Mouse (Mus musculus): ENCODE measurements around the gene Rassf8. TPM values are rescaled to one million over a fixed set of nuclear protein-coding genes. Genes with fewer than 3 reads are reported as not detected.
A peak's percentile ranks its signal among the peaks of the same experiment; 100 is the strongest.

Rassf8 gene
- polyA plus RNA-seq, 1 experiment from 2014 or later, result 5.4 TPM

GRCm38 (mm10) chr6:145756640-145757005, 10.1 kb downstream of the Rassf8 start:
- ATAC-seq (ENCODE audit: low read depth), result no peak
- Histone ChIP-seq H3K4me1 (replicated peaks; ENCODE audit: control insufficient read depth, insufficient read depth, low read length) (peaks cover 38% of the 10 kb centered on the region), H3K27ac (ENCODE audit: low read length) (no peak overlapping the region), H3K9me3 (ENCODE audit: control insufficient read depth, low read length) (no peaks in the 10 kb centered on the region), H3K27me3 (ENCODE audit: control insufficient read depth, insufficient read depth, low read depth, low read length) (no peaks in the 10 kb centered on the region), H3K4me2 (ENCODE audit: low read depth, low read length) (no peak overlapping the region), H3K36me3 (ENCODE audit: control insufficient read depth, insufficient read depth, low read length) (no peaks in the 10 kb centered on the region; the same call in 1 of the 2 replicates), H3K9ac (ENCODE audit: low read length) (no peak overlapping the region), H3K4me3 (ENCODE audit: low read length) (no peak overlapping the region)
- 72% methylated on average over 6 of the region's 6 CpGs for WGBS

GRCm38 (mm10) chr6:145757346-145757745, 10.8 kb downstream of the Rassf8 start:
- Histone ChIP-seq H3K4me3 (ENCODE audit: low read length) (no peak overlapping the region), H3K9me3 (ENCODE audit: control insufficient read depth, low read length) (no peaks in the 10 kb centered on the region), H3K27me3 (ENCODE audit: control insufficient read depth, insufficient read depth, low read depth, low read length) (no peaks in the 10 kb centered on the region), H3K9ac (ENCODE audit: low read length) (no peak overlapping the region), H3K4me1 (replicated peaks; ENCODE audit: control insufficient read depth, insufficient read depth, low read length) (peaks cover 38% of the 10 kb centered on the region), H3K27ac (ENCODE audit: low read length) (no peak overlapping the region), H3K4me2 (ENCODE audit: low read depth, low read length) (no peak overlapping the region), H3K36me3 (ENCODE audit: control insufficient read depth, insufficient read depth, low read length) (no peaks in the 10 kb centered on the region; the same call in 1 of the 2 replicates)
- ATAC-seq (ENCODE audit: low read depth), result no peak
- WGBS, result 60% methylated on average over 3 of the region's 3 CpGs

- Histone ChIP-seq H3K4me2 (ENCODE audit: low read depth, low read length) (no peak overlapping the region), H3K27ac (ENCODE audit: low read length) (no peak overlapping the region), H3K9ac (ENCODE audit: low read length) (no peak overlapping the region), H3K4me3 (ENCODE audit: low read length) (no peak overlapping the region), H3K9me3 (ENCODE audit: control insufficient read depth, low read length) (no peaks in the 10 kb centered on the region), H3K36me3 (ENCODE audit: control insufficient read depth, insufficient read depth, low read length) (no peaks in the 10 kb centered on the region; the same call in 1 of the 2 replicates), H3K4me1 (replicated peaks; ENCODE audit: control insufficient read depth, insufficient read depth, low read length) (peaks cover 40% of the 10 kb centered on the region), H3K27me3 (ENCODE audit: control insufficient read depth, insufficient read depth, low read depth, low read length) (no peaks in the 10 kb centered on the region)
- 54% methylated on average over 10 of the region's 10 CpGs for WGBS
- peak; percentile 32; the same call in 1 of the 2 replicates for ATAC-seq (ENCODE audit: low read depth)
These were observed 12.1 kb downstream of the Rassf8 start for GRCm38 (mm10) chr6:145758685-145759084.

- no peak overlapping the region for H3K9ac ChIP-seq (ENCODE audit: low read length)
- 35% methylated on average over 2 of the region's 2 CpGs for WGBS
- H3K27ac ChIP-seq (ENCODE audit: low read length), result no peak overlapping the region
- H3K4me2 ChIP-seq (ENCODE audit: low read depth, low read length), result no peak overlapping the region
- H3K9me3 ChIP-seq (ENCODE audit: control insufficient read depth, low read length), result no peaks in the 10 kb centered on the region
- no peaks in the 10 kb centered on the region for H3K27me3 ChIP-seq (ENCODE audit: control insufficient read depth, insufficient read depth, low read depth, low read length)
- H3K36me3 ChIP-seq (ENCODE audit: control insufficient read depth, insufficient read depth, low read length), result no peaks in the 10 kb centered on the region; the same call in 1 of the 2 replicates
- ATAC-seq (ENCODE audit: low read depth), result no peak
- no peak overlapping the region for H3K4me3 ChIP-seq (ENCODE audit: low read length)
- H3K4me1 ChIP-seq (replicated peaks; ENCODE audit: control insufficient read depth, insufficient read depth, low read length), result peaks cover 46% of the 10 kb centered on the region
These were observed 12.9 kb downstream of the Rassf8 start for GRCm38 (mm10) chr6:145759432-145759831.

- no peak overlapping the region for H3K9ac ChIP-seq (ENCODE audit: low read length)
- no peaks in the 10 kb centered on the region for H3K9me3 ChIP-seq (ENCODE audit: control insufficient read depth, low read length)
- no peaks in the 10 kb centered on the region for H3K27me3 ChIP-seq (ENCODE audit: control insufficient read depth, insufficient read depth, low read depth, low read length)
- H3K27ac ChIP-seq (ENCODE audit: low read length), result no peak overlapping the region
- no peak overlapping the region for H3K4me2 ChIP-seq (ENCODE audit: low read depth, low read length)
- peaks cover 48% of the 10 kb centered on the region for H3K4me1 ChIP-seq (replicated peaks; ENCODE audit: control insufficient read depth, insufficient read depth, low read length)
- ATAC-seq (ENCODE audit: low read depth), result no peak
- 61% methylated on average over 4 of the region's 4 CpGs for WGBS
- H3K36me3 ChIP-seq (ENCODE audit: control insufficient read depth, insufficient read depth, low read length), result no peaks in the 10 kb centered on the region
- no peak overlapping the region for H3K4me3 ChIP-seq (ENCODE audit: low read length)
These were observed 13.9 kb downstream of the Rassf8 start for GRCm38 (mm10) chr6:145760246-145761016.

DNA sequence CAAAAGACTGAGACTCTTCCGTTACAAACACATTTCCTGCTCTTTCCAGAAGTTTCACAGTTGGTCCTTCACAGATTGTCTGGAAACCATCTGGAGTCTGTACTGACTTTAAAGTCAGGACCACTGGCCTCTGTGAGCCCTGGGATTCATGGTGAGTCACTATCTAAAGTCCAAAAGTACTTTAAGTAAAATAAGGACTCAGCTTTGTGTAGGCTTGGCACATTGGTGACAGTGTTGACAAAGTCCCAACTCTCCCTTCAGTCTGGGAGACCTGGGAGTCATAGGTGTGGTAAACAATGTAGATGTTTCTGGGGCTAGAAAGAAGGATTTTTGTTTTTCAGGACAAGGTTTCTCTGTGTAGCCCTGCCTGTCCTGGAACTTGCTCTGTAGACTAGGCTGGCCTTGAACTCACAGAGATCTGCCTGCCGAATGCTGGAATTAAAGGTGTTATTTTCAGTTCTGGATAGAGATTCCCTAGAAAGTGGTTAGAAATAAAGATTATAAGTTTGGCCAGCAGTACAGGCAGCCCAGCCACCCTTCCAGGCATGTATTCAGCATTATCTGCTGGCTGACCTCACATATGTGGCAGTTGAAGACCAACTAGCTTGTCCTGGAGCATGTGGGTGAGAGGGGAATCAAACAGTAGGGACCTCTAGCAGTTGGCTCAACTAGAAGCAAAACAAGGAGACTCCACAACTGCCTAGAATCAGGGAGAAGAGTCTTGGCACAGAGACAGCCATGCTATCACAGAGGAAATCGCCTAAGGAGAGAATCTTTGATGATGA, 14.8 kb downstream of the Rassf8 start:
- 73% methylated on average over 3 of the region's 3 CpGs for WGBS
- Histone ChIP-seq H3K27ac (ENCODE audit: low read length) (no peak overlapping the region), H3K9me3 (ENCODE audit: control insufficient read depth, low read length) (no peaks in the 10 kb centered on the region), H3K4me3 (ENCODE audit: low read length) (no peak overlapping the region), H3K36me3 (ENCODE audit: control insufficient read depth, insufficient read depth, low read length) (no peaks in the 10 kb centered on the region), H3K4me2 (ENCODE audit: low read depth, low read length) (no peak overlapping the region), H3K27me3 (ENCODE audit: control insufficient read depth, insufficient read depth, low read depth, low read length) (no peaks in the 10 kb centered on the region), H3K4me1 (replicated peaks; ENCODE audit: control insufficient read depth, insufficient read depth, low read length) (peaks cover 43% of the 10 kb centered on the region), H3K9ac (ENCODE audit: low read length) (no peak overlapping the region)
- no peak for ATAC-seq (ENCODE audit: low read depth)

GRCm38 (mm10) chr6:145762016-145762415, 15.5 kb downstream of the Rassf8 start:
- no peak overlapping the region for H3K9ac ChIP-seq (ENCODE audit: low read length)
- H3K27me3 ChIP-seq (ENCODE audit: control insufficient read depth, insufficient read depth, low read depth, low read length), result no peaks in the 10 kb centered on the region
- ATAC-seq (ENCODE audit: low read depth), result no peak
- H3K36me3 ChIP-seq (ENCODE audit: control insufficient read depth, insufficient read depth, low read length), result no peaks in the 10 kb centered on the region
- no peak overlapping the region for H3K4me3 ChIP-seq (ENCODE audit: low read length)
- no peak overlapping the region for H3K27ac ChIP-seq (ENCODE audit: low read length)
- H3K4me1 ChIP-seq (replicated peaks; ENCODE audit: control insufficient read depth, insufficient read depth, low read length), result peaks cover 43% of the 10 kb centered on the region
- no peak overlapping the region for H3K4me2 ChIP-seq (ENCODE audit: low read depth, low read length)
- no peaks in the 10 kb centered on the region for H3K9me3 ChIP-seq (ENCODE audit: control insufficient read depth, low read length)
- 89% methylated on average over 3 of the region's 3 CpGs for WGBS

GRCm38 (mm10) chr6:145763051-145763450, 16.5 kb downstream of the Rassf8 start:
- no peak for ATAC-seq (ENCODE audit: low read depth)
- Histone ChIP-seq H3K4me1 (replicated peaks; ENCODE audit: control insufficient read depth, insufficient read depth, low read length) (peaks cover 53% of the 10 kb centered on the region), H3K9me3 (ENCODE audit: control insufficient read depth, low read length) (no peaks in the 10 kb centered on the region), H3K4me2 (ENCODE audit: low read depth, low read length) (no peak overlapping the region), H3K4me3 (ENCODE audit: low read length) (no peak overlapping the region), H3K36me3 (ENCODE audit: control insufficient read depth, insufficient read depth, low read length) (no peaks in the 10 kb centered on the region), H3K27ac (ENCODE audit: low read length) (no peak overlapping the region), H3K27me3 (ENCODE audit: control insufficient read depth, insufficient read depth, low read depth, low read length) (no peaks in the 10 kb centered on the region), H3K9ac (ENCODE audit: low read length) (no peak overlapping the region)
- WGBS, result 76% methylated on average over 4 of the region's 4 CpGs

- Histone ChIP-seq H3K9ac (ENCODE audit: low read length) (no peak overlapping the region), H3K27me3 (ENCODE audit: control insufficient read depth, insufficient read depth, low read depth, low read length) (no peaks in the 10 kb centered on the region), H3K27ac (ENCODE audit: low read length) (0 out of 2 replicates have a peak overlapping the region, but pooled peaks have one; percentile 12), H3K36me3 (ENCODE audit: control insufficient read depth, insufficient read depth, low read length) (no peaks in the 10 kb centered on the region), H3K4me3 (ENCODE audit: low read length) (no peak overlapping the region), H3K9me3 (ENCODE audit: control insufficient read depth, low read length) (no peaks in the 10 kb centered on the region), H3K4me1 (replicated peaks; ENCODE audit: control insufficient read depth, insufficient read depth, low read length) (peaks cover 50% of the 10 kb centered on the region), H3K4me2 (ENCODE audit: low read depth, low read length) (no peak overlapping the region)
- 53% methylated on average over 7 of the region's 7 CpGs for WGBS
- no peak for ATAC-seq (ENCODE audit: low read depth)
These were observed 18.5 kb downstream of the Rassf8 start for GRCm38 (mm10) chr6:145765011-145765410.

All from lung, embryonic 16.5 days (tissue).